Mouse (Mus musculus) 3134 (cell line): ENCODE measurements at regions not wholly inside any gene's neighbourhood (a gene's known extent, or its start where the extent isn't known, plus 50 kb on each side); places are given as distances from the start of the nearest gene placed in this dataset.

Experiments
- DNase-seq: peaks from one replicate; pipeline ENCODE4 v3.0.0-alpha.2; 2011; ENCODE audit warnings: low spot score; ENCODE audit not compliant: insufficient read length; ENCODE audit errors: extremely low read depth

DNA sequence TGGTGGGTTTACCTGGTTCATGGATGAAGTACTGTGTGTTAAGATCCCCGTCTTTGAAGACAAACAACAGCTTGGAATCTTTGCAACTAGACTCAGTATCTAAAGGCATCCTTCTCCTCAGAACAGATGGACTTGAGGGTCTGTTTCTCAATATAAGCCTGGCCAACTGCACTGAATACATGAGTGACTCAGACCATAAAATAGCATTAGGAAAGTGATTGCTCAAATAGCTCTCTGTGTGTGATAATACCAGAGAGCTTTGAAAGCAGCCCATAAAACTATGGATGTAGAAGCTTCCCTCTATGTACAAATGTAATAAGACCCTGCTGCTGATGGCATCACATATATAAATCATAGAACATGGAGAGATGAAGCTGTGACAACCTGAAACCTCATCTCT lies 78.3 kb upstream of the Zc3h12c start:
- no peak for DNase-seq

DNA sequence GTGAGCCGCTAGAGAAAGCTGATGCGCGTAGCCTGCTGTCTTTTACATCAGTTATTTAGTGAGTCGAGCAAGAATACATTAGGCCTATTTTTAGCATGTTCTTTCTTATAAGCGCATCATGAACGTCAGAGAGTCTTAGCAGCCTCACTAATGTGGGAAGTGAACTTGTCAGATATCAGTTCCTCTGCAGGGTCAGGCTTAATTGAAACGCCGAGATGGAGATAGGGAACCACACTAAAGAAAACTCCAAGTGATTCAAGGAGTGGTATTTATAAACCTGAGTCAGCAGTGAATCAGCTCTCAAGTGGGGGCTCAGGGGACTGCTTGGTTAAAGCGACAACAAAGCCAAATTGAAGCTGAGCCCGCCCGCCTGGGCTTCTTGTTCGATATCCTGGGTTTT lies 75.7 kb upstream of the Zc3h12c start:
- no peak for DNase-seq

DNA sequence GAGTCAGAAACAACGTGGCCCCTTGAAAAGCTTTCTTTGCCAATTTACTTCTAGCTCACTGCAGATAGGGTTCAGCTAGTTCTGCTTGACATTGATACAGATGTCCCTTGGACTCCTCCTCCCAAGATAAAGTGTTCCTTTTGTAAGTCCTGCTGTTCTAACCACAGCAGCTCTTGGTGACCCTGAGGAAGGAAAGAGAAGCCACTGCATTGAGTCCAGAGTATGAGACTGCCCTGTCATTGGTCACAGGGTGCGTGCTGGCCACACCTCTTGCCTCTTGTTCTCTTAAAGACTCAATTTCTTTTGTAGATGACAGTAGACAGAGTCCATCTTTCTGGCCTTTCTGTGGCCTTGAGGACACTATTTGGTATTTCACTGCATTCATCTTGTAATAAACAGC lies 74.7 kb upstream of the Zc3h12c start:
- no peak for DNase-seq

DNA sequence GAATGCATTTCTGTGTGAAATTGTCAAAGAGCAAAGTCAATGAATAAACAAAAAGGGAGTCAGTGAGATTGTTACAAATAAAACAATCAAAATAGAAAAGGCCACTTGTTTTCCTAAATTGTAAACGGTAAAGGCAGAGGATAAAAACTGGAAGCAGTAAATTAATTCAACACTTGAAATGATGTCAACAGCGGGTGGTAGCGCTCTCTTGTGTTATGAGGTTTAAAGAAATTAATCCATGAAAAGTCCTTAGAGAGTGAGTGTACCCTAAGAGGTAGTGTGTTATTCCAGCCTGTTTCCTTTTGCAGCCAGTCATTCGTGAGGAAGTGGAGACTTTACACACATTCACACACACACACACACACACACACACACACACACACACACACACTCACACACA lies 73.2 kb upstream of the Zc3h12c start:
- DNase-seq: no peak

DNA sequence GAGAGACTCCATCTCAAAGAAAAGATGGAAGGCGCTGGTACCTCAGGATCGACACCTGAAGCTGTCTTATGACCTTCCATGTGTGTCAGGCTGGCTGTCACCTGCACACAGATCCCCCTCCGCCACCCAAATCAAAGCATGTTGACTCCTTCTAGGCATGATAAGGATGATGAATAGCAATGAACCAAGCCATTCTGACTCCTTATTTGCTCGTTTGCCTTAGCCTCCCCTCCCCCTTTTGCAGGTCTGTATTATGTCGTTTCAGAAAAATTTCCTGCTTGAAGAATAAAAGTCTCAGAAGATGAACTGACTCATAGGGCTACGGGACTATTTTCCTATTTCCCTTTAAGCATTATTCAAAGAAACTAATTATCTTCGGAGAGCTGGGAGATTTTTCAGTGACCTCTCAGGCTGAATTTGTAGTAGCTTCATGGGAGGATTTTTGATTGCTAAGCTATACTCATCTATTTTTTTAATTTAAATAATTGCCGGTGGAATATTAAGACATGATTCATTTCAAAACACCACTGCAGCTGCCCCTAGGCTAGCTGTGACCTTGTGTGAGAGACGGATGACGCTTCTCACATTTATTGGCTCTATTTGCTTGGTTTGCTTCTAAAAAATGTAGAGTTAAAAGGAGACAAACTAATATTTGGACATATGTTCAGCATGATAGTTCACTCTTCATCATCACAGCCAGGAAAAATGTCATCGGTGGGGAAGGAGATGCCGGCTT lies 72.4 kb upstream of the Zc3h12c start:
- no peak for DNase-seq

DNA sequence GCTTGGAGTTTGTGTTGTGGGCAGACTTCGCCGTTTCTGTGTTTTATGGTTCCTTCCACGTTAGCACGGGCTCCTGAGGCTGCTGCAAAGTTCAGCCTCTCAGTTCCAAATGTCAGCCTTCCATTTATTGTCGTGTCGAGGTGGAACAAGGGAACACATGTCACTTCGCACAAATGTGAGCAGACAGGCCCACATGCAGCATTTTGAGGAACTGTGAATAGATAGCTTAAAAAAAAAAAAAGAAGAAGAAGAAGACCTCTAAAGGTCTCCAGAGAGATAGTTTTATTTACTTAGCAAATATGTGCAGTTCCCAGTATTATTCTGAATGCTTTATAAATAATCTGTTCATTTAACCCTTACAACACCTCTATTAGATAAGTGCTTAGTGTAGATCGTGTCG lies 66.4 kb upstream of the Zc3h12c start:
- DNase-seq: no peak

DNA sequence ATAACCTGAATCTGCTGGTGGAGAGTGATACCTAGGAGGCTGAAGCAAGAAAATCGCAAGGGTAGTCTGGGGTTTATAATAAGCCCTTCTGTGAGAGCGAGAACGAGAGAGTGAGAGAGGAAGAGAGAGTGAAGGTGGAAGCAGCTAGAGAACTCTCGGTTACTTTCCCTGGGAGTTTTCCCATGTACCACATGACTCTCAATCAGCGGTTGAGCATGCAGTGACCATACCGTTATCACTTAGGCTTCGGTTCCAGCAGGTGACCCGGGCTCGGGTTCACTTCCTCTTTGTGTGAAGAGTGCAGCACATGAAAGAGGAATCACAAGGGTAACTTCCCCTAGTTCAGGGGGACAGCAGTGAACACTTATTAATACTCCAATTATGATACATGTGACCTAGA lies 61.2 kb upstream of the Zc3h12c start:
- no peak for DNase-seq

DNA sequence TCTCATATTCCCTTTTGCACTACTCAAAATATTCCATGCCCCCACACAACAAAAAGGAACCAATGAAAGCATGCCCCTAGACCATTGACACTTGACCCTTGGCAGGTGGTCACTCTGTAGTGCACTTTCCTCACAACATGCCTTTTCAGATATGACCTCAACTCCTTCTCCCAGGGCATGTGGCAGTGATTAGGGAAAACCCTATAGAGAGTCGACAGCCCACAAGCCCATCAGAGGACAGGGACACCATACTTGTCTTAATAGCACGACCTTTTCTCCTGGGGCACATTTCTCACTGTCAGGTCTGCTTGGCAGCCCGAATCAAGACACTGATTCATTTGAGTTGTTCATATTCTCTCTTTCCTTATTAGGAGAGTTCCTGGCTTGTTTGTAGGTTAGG lies 57.3 kb upstream of the Zc3h12c start:
- DNase-seq: no peak

DNA sequence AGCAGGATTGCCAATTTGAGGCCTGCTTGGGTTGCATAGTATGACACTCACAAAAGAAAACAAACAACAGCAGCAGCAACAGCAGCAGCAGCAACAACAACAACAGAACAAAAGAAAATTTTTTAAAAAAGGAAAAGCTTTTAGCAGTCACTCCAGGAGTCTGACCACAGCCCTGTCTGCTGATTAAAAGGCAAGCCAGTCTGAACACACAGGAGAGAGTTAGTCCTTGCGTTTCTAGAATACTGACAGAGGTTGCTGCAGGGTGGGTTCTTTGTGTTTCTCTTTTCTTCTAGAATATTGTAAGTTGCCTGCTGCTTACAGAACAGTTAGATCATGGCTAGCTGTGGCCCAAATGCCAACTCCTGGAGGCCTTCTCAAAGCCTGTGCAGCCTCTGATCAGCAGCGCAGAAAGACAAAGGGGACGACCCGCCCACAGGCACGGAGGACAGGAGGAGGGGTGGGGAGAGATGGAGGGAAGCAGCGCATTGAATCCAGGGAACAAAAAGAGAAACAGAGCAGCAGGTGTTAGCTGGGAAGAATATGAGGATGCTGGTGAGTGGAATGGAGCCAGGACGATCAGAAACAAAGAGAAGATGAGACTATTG lies 55.2 kb upstream of the Zc3h12c start:
- DNase-seq: no peak
